Mouse (Mus musculus) liver, adult 2 months (tissue): ENCODE results near the gene Sel1l3.

ENCODE experiments used
- CTCF ChIP-seq: fragments of 200-500 bp; IDR thresholded peaks from 2 replicates; pipeline ENCODE4 v1.5.1; 2011; ENCODE audit warnings: low read depth, low read length, control low read depth
- POLR2A ChIP-seq: fragments of 200-500 bp; IDR thresholded peaks from 2 replicates; pipeline ENCODE4 v1.6.1; 2011; ENCODE audit warnings: low read length, control low read depth; ENCODE audit not compliant: insufficient read depth; ENCODE audit errors: extremely low read depth

GRCm38 (mm10) chr5:53194421-53194820 lies 19.3 kb downstream of the Sel1l3 start:
- TF ChIP-seq POLR2A (no peak), CTCF (no peak)
